In the genomic region with DNA sequence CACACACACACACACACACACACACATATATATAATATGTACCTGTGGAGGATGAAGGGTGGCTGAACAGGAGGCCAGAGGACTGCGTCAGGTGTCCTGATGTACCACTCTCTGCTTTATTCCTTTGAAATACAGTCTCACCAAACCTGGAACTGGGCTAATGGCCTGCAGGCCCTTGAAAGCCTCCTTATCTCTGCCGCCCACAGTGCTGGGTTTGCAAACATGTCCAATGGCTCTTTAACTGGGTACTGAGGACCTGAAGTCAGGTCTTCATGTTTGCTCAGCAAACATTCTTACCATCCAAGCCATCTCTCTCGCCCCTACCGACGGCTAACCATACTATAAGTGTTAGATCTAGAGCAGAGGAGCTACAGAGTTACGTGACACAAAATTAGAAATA, we compare ENCODE assay signal across 9 mouse cellular contexts. TPM values are rescaled to one million over a fixed set of nuclear protein-coding genes. Genes with fewer than 3 reads are reported as not detected.
DNase-seq lines count a peak whose midpoint lies in the region; ATAC-seq and TF ChIP-seq lines count a peak whose summit lies in the region.
"Had no signal": no experiment of that assay in that cellular context is flagged by ENCODE, and none has a peak within 500 bp of the region (broad histone marks: within the 10 kb centered on the region; RNA-seq: fewer than 3 reads in every experiment).

No protein-coding gene starts in this region.

- H3K4me3 ChIP-seq in heart, embryonic 10.5 days = peak overlapping the region; percentile 51; the same call in 1 of the 2 replicates
- H3K4me3 ChIP-seq in midbrain, embryonic 10.5 days = no peak overlapping the region
- H3K4me3 ChIP-seq in midbrain, postnatal 0 days (ENCODE audit: low read depth, low read length) = no peak overlapping the region
- H3K4me3 ChIP-seq in liver, embryonic 13.5 days (replicated peaks) = peak overlapping the region; percentile 60
- no peak overlapping the region for H3K4me3 ChIP-seq in hindbrain, postnatal 0 days (ENCODE audit: low read length)
- H3K4me3 ChIP-seq: midbrain, embryonic 15.5 days had no signal

- intact Hi-C loops in heart, postnatal 36 days (cut with DNase I) = loop anchor here (2.0 kb wide), 1 partner anchor 23 kb away; no protein-coding TSS in a partner anchor

- TF ChIP-seq CTCF in midbrain, postnatal 0 days (IDR thresholded peaks at IDR 0.05) = no peak
- TF ChIP-seq CTCF in hindbrain, postnatal 0 days (IDR thresholded peaks at IDR 0.05; ENCODE audit: low read depth) = no peak

- no peak overlapping the region for H3K9ac ChIP-seq in midbrain, postnatal 0 days (replicated peaks; ENCODE audit: low read length, poor library complexity, severe bottlenecking)
- H3K9ac ChIP-seq in liver, embryonic 13.5 days = peak overlapping the region; percentile 72
- no peak overlapping the region for H3K9ac ChIP-seq in hindbrain, postnatal 0 days (replicated peaks; ENCODE audit: low read length)

- H3K4me2 ChIP-seq in midbrain, postnatal 0 days (ENCODE audit: low read depth, low read length, poor library complexity, severe bottlenecking) = no peak overlapping the region
- peak overlapping the region; percentile 78 for H3K4me2 ChIP-seq in liver, embryonic 13.5 days
- H3K4me2 ChIP-seq in hindbrain, postnatal 0 days (ENCODE audit: low read depth, low read length) = no peak overlapping the region

- H3K4me1 ChIP-seq in heart, embryonic 10.5 days = peaks cover 67% of the 10 kb centered on the region
- peaks cover 22% of the 10 kb centered on the region for H3K4me1 ChIP-seq in midbrain, embryonic 10.5 days
- no peaks in the 10 kb centered on the region; the same call in 1 of the 2 replicates for H3K4me1 ChIP-seq in midbrain, postnatal 0 days (ENCODE audit: insufficient read depth, low read length)
- H3K4me1 ChIP-seq in liver, embryonic 13.5 days (replicated peaks) = peaks cover 70% of the 10 kb centered on the region
- H3K4me1 ChIP-seq in hindbrain, postnatal 0 days (ENCODE audit: insufficient read depth, low read length) = peaks cover 3% of the 10 kb centered on the region; the same call in 1 of the 2 replicates

- 57% methylated on average over 6 of the region's 6 CpGs for WGBS in heart, embryonic 10.5 days
- WGBS in midbrain, embryonic 10.5 days = 84% methylated on average over 6 of the region's 6 CpGs
- 93% methylated on average over 6 of the region's 6 CpGs for WGBS in midbrain, postnatal 0 days
- WGBS in liver, embryonic 13.5 days (ENCODE audit: insufficient replicate concordance) = 71% methylated on average over 6 of the region's 6 CpGs
- WGBS in hindbrain, postnatal 0 days = 91% methylated on average over 6 of the region's 6 CpGs

- H3K27ac ChIP-seq in heart, embryonic 10.5 days = peak overlapping the region; percentile 91
- H3K27ac ChIP-seq in midbrain, embryonic 10.5 days (replicated peaks) = peak overlapping the region; percentile 77; the same call in 1 of the 2 replicates
- no peak overlapping the region for H3K27ac ChIP-seq in midbrain, postnatal 0 days (ENCODE audit: low read depth, low read length)
- H3K27ac ChIP-seq in liver, embryonic 13.5 days = peak overlapping the region; percentile 90
- H3K27ac ChIP-seq in hindbrain, postnatal 0 days = no peak overlapping the region
- H3K27ac ChIP-seq: midbrain, embryonic 15.5 days had no signal

- H3K9me3 ChIP-seq in heart, embryonic 10.5 days = no peaks in the 10 kb centered on the region
- no peaks in the 10 kb centered on the region for H3K9me3 ChIP-seq in midbrain, embryonic 10.5 days (replicated peaks)
- H3K9me3 ChIP-seq in midbrain, postnatal 0 days (ENCODE audit: low read length) = no peaks in the 10 kb centered on the region
- no peaks in the 10 kb centered on the region for H3K9me3 ChIP-seq in liver, embryonic 13.5 days (replicated peaks)
- no peaks in the 10 kb centered on the region for H3K9me3 ChIP-seq in hindbrain, postnatal 0 days (ENCODE audit: low read length)
- H3K9me3 ChIP-seq: midbrain, embryonic 15.5 days had no signal

- H3K27me3 ChIP-seq in heart, embryonic 10.5 days (ENCODE audit: insufficient read depth, poor library complexity, severe bottlenecking) = no peaks in the 10 kb centered on the region
- H3K27me3 ChIP-seq in midbrain, embryonic 10.5 days (ENCODE audit: low read depth, poor library complexity, severe bottlenecking) = peaks cover 12% of the 10 kb centered on the region; the same call in 1 of the 2 replicates
- no peaks in the 10 kb centered on the region; the same call in 1 of the 2 replicates for H3K27me3 ChIP-seq in midbrain, postnatal 0 days (ENCODE audit: insufficient read depth, low read length)
- H3K27me3 ChIP-seq in liver, embryonic 13.5 days = peaks cover 39% of the 10 kb centered on the region
- H3K27me3 ChIP-seq in hindbrain, postnatal 0 days (ENCODE audit: insufficient read depth, low read length) = no peaks in the 10 kb centered on the region
- H3K27me3 ChIP-seq: midbrain, embryonic 15.5 days had no signal

- DNase-seq in heart, embryonic 10.5 days (ENCODE audit: low spot score) = no peak
- DNase-seq in heart, postnatal 36 days = no peak
- no peak for DNase-seq in midbrain, embryonic 10.5 days (ENCODE audit: low spot score)
- no peak for DNase-seq in midbrain, postnatal 0 days (ENCODE audit: low spot score)
- no peak for DNase-seq in liver, embryonic 13.5 days
- peak; percentile 57 for DNase-seq in yolk sac, embryonic 10.5 days (ENCODE audit: low spot score)
- DNase-seq in gastrocnemius, postnatal 25 days = no peak
- DNase-seq in hindbrain, postnatal 0 days (ENCODE audit: low spot score) = no peak

- H3K36me3 ChIP-seq in heart, embryonic 10.5 days = no peaks in the 10 kb centered on the region
- H3K36me3 ChIP-seq in midbrain, embryonic 10.5 days = no peaks in the 10 kb centered on the region
- no peaks in the 10 kb centered on the region for H3K36me3 ChIP-seq in midbrain, postnatal 0 days (ENCODE audit: insufficient read depth, low read length)
- H3K36me3 ChIP-seq in liver, embryonic 13.5 days = no peaks in the 10 kb centered on the region
- no peaks in the 10 kb centered on the region for H3K36me3 ChIP-seq in hindbrain, postnatal 0 days (ENCODE audit: insufficient read depth, low read length)
- H3K36me3 ChIP-seq: midbrain, embryonic 15.5 days had no signal

- ATAC-seq in midbrain, postnatal 0 days (ENCODE audit: low FRiP score) = no peak
- ATAC-seq in liver, embryonic 13.5 days (ENCODE audit: low read depth) = peak; percentile 59
- no peak for ATAC-seq in hindbrain, postnatal 0 days

RNA-seq across cellular contexts. Expression of gene D5Ertd579e, which starts 17.9 kb away (rescaled TPM):
- 25.5 and 33.7 TPM in 2 replicates for polyA plus RNA-seq in heart, embryonic 10.5 days (2016; fragmentation: Nextera tagmentation; extraction: Ambion mirVana)
- total RNA-seq in heart, postnatal 36 days (2021) = 10 to 100 TPM; 75.5 to 90.6 TPM
- 23.7 and 29.3 TPM in 2 replicates for polyA plus RNA-seq in midbrain, embryonic 10.5 days (2016; fragmentation: Nextera tagmentation; extraction: Ambion mirVana)
- 71.1 and 93.4 TPM in 2 replicates for total RNA-seq in midbrain, postnatal 0 days (2014; rRNA removed)
- 29.2 and 34.2 TPM in 2 replicates for polyA plus RNA-seq in midbrain, postnatal 0 days (2015; fragmentation: Nextera tagmentation; extraction: Ambion mirVana)
- polyA plus RNA-seq in liver, embryonic 13.5 days (2015; fragmentation: Nextera tagmentation; extraction: Ambion mirVana) = 21.9 and 25.3 TPM in 2 replicates
- total RNA-seq in gastrocnemius, postnatal 25 days (2021) = 10 to 100 TPM; 67.6 to 73.7 TPM
- 56.2 and 64.6 TPM in 2 replicates for total RNA-seq in hindbrain, postnatal 0 days (2014; rRNA removed)
- 31.0 and 32.2 TPM in 2 replicates for polyA plus RNA-seq in hindbrain, postnatal 0 days (2015; fragmentation: Nextera tagmentation; extraction: Ambion mirVana)

RNA-seq across cellular contexts. Expression of gene Bloc1s4, which starts 34.8 kb away (rescaled TPM):
- 19.5 and 27.1 TPM in 2 replicates for polyA plus RNA-seq in heart, embryonic 10.5 days (2016; fragmentation: Nextera tagmentation; extraction: Ambion mirVana)
- total RNA-seq in heart, postnatal 36 days (2021) = 10 to 100 TPM; 10.3 to 14.2 TPM
- polyA plus RNA-seq in midbrain, embryonic 10.5 days (2016; fragmentation: Nextera tagmentation; extraction: Ambion mirVana) = 21.1 and 23.5 TPM in 2 replicates
- total RNA-seq in midbrain, postnatal 0 days (2014; rRNA removed) = 21.5 and 39.8 TPM in 2 replicates
- polyA plus RNA-seq in midbrain, postnatal 0 days (2015; fragmentation: Nextera tagmentation; extraction: Ambion mirVana) = 30.1 and 30.2 TPM in 2 replicates
- 15.5 and 16.7 TPM in 2 replicates for polyA plus RNA-seq in liver, embryonic 13.5 days (2015; fragmentation: Nextera tagmentation; extraction: Ambion mirVana)
- 1 to 10 TPM; 6.9 to 8.1 TPM for total RNA-seq in gastrocnemius, postnatal 25 days (2021)
- 19.7 and 29.1 TPM in 2 replicates for total RNA-seq in hindbrain, postnatal 0 days (2014; rRNA removed)
- polyA plus RNA-seq in hindbrain, postnatal 0 days (2015; fragmentation: Nextera tagmentation; extraction: Ambion mirVana) = 28.9 and 32.0 TPM in 2 replicates

Comparison
In these comparisons a context has a peak if more than half of its experiments do, and no peak if none do; other contexts are left out.
1. H3K27ac ChIP-seq: peak in heart, embryonic 10.5 days (single experiment), midbrain, embryonic 10.5 days (single experiment) and liver, embryonic 13.5 days (single experiment); none in midbrain, postnatal 0 days (single experiment) and hindbrain, postnatal 0 days (single experiment).
2. H3K4me3 ChIP-seq: peak in heart, embryonic 10.5 days (single experiment) and liver, embryonic 13.5 days (single experiment); none in midbrain, embryonic 10.5 days (single experiment), midbrain, postnatal 0 days (single experiment) and hindbrain, postnatal 0 days (single experiment).